Mouse (Mus musculus) heart, embryonic 12.5 days (tissue): ENCODE data around the gene Cfap61. TPM values are rescaled to one million over a fixed set of nuclear protein-coding genes. Genes with fewer than 3 reads are reported as not detected.

Experiments
- ATAC-seq: fragments of 200-750 bp; cut with Nextera tagmentation; 2 replicates; pipeline ENCODE4 v1.8.0; 2017; ENCODE audit warnings: moderate TSS enrichment, moderate library complexity; ENCODE audit not compliant: insufficient number of reproducible peaks, low FRiP score
- H3K27ac ChIP-seq: fragments of 300-500 bp; sonication (generic); 2 replicates; pipeline ENCODE4 v1.5.1; 2016; ENCODE audit warnings: mild to moderate bottlenecking, moderate library complexity; ENCODE audit not compliant: poor library complexity, severe bottlenecking
- H3K27me3 ChIP-seq: fragments of 300-500 bp; sonication (generic); replicated peaks from 2 replicates; pipeline ENCODE4 v1.6.1; 2016; ENCODE audit warnings: mild to moderate bottlenecking, moderate library complexity
- H3K36me3 ChIP-seq: fragments of 300-500 bp; sonication (generic); 2 replicates; pipeline ENCODE4 v1.6.1; 2016; ENCODE audit warnings: mild to moderate bottlenecking, moderate library complexity
- H3K4me1 ChIP-seq: fragments of 300-500 bp; sonication (generic); replicated peaks from 2 replicates; pipeline ENCODE4 v1.6.1; 2016; ENCODE audit warnings: mild to moderate bottlenecking
- H3K4me2 ChIP-seq: fragments of 300-500 bp; sonication (generic); 2 replicates; pipeline ENCODE4 v1.6.1; 2016; ENCODE audit warnings: mild to moderate bottlenecking, moderate library complexity
- H3K4me3 ChIP-seq: fragments of 300-500 bp; sonication (generic); 2 replicates; pipeline ENCODE4 v1.5.1; 2016; ENCODE audit warnings: mild to moderate bottlenecking
- H3K9ac ChIP-seq: fragments of 300-500 bp; sonication (generic); 2 replicates; pipeline ENCODE4 v1.6.1; 2016; ENCODE audit warnings: mild to moderate bottlenecking, moderate library complexity
- H3K9me3 ChIP-seq: fragments of 300-500 bp; sonication (generic); replicated peaks from 2 replicates; pipeline ENCODE4 v1.6.1; 2016; ENCODE audit warnings: mild to moderate bottlenecking, moderate library complexity
- WGBS: fragments of 180-500 bp; shearing (Covaris S2); methylation state at CpG from one replicate; pipeline ENCODE4 v1.1.7; 2016; 5-methylcytosine and 5-hydroxymethylcytosine counted together
- polyA plus RNA-seq: library from polyadenylated mRNA; unstranded; fragments of >200 nt; fragmentation: Nextera tagmentation; extraction: Ambion mirVana; gene quantifications from 2 replicates; pipeline ENCODE4 v1.2.1, GENCODE M21; 2016

The Cfap61 gene
- polyA plus RNA-seq, 1 experiment from 2014 or later: 0.59 TPM

DNA sequence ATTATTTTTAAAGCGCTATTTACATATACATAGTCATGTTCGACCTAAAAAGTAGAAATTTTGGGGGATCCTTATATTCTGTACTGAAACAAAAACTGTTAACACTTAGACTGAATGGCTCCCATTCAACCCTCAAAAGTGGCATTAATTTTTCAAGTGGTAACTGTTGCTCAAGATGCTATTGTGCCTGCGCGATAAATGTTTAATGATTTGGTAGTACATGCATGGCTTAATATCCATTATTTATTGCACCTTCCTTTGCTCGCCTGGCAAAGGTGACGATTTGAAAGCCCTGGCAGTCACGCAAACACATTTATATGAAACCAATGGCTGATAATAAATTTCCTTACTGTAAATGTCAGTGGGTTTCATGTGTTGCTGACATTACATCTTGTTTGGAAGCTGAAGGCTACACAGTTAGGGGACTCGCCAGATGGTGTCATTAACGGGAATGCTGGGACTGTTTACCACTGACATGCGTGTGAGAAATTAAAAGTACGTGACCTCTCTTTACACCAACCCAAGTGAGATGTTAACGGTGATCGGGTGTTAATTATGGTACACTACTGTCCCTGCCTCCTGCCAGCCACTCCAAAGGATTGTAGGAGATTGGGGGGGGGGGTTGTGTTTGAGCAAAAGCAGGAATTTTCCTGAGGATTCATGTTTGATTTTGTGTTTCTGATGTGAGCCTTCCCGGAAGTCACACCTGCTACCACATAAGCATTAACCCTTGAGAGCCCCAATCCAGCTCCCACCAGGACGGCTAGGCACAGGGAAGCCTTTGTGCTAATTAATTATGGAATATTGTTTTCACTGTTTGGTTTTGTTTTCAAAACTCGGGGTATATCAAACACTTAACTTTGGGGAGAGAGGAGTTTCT is 127.1 kb downstream of the Cfap61 start:
- ATAC-seq: no peak
- Histone ChIP-seq H3K4me2 (peak overlapping the region; percentile 15; the same call in 1 of the 2 replicates), H3K4me3 (no peak overlapping the region), H3K4me1 (peaks cover 13% of the 10 kb centered on the region; the same call in 1 of the 2 replicates), H3K36me3 (no peaks in the 10 kb centered on the region), H3K9me3 (no peaks in the 10 kb centered on the region), H3K9ac (no peak overlapping the region), H3K27ac (no peak overlapping the region), H3K27me3 (no peaks in the 10 kb centered on the region)
- 77% methylated on average over 16 of the region's 16 CpGs for WGBS

DNA sequence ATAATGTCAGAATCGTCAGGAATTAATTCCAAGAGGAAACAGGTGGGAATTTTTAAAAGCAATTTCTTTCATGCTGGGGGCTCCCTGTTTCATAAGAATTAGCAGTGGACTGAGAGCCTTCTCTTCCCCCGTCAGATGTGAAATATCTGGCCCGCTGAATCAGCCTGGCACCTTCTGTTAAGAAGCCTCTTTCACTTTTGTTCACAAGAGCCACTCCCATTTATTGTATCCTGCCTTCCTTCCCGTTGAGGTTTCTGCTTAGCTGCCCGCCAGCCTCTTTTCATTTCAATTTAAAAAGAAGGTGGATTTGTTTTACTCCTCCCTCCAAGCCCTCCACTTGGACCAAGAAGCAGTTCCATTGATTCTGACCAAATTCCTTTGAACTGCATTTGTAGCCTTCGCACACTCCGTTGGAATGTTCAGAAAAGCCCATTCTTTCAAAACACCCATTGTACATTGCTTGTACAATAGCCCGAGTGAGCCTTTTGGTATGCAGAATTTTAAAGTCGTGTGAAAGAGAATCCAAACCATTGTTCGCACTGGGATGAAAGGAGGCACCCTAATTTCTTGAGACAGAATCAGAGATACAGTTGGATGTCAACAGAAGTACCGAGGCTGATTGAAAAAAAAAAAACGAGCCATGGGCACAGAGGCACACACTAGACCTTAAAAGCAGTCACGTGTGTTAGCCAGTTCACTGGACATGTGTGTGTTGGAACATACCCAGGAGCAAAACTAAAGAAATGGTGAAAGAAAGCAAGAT is 127.9 kb downstream of the Cfap61 start:
- H3K9ac ChIP-seq: no peak overlapping the region
- no peaks in the 10 kb centered on the region for H3K27me3 ChIP-seq
- no peak overlapping the region for H3K27ac ChIP-seq
- ATAC-seq: no peak
- WGBS: 56% methylated on average over 13 of the region's 13 CpGs
- H3K4me3 ChIP-seq: no peak overlapping the region
- H3K9me3 ChIP-seq: no peaks in the 10 kb centered on the region
- H3K4me1 ChIP-seq: peaks cover 13% of the 10 kb centered on the region; the same call in 1 of the 2 replicates
- peak overlapping the region; percentile 15; the same call in 1 of the 2 replicates for H3K4me2 ChIP-seq
- no peaks in the 10 kb centered on the region for H3K36me3 ChIP-seq

DNA sequence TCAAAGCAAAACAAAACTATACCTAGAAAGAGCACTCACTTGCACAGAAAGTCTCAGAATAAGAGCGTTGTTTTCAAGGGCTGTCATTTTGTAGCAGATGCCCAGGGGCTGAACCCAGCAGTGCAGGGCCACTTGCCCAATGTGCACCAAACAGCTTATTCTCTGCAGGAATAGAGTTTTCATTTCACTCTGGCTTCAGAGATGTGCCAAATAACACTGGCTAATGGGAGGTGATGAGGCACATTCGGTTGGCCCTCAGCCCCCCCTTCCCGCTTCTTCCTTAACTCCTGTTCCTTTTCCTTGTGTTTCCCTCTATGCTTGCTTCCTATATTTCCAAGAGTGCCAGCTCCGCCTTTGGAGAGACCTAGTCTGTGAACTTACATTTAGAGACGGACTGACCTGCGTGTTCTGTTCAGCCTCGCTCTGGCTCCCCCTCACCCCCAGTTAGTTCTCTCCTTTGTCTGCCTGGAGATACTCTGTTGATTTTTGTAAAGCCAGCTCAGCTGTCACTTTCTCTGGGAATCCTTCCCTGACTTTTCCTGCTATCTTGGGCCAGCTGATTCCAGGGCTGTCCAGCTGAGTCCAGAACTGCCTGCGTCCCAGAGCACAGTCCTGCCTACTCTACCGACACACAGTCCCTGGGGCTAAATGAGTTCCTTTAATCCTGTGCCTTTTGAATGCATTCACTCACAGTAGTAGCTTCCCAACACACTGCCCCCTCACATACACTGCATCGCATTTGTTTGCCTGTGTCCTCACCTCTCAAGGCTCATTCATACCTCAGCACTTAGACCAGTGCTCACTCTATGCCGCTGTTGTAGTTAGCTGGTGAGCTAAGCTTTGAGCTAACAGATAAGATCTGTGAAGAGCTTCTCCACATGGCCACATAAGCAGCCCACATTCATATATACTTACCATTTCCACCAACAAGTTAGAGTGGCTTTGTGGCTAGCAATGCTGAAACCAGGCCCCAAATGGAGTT is 128.8 kb downstream of the Cfap61 start:
- ATAC-seq: 0 out of 2 replicates have a peak, but pooled peaks have one; percentile 33
- no peak overlapping the region for H3K27ac ChIP-seq
- H3K36me3 ChIP-seq: no peaks in the 10 kb centered on the region
- no peak overlapping the region for H3K9ac ChIP-seq
- H3K27me3 ChIP-seq: no peaks in the 10 kb centered on the region
- H3K4me2 ChIP-seq: no peak overlapping the region
- H3K4me3 ChIP-seq: no peak overlapping the region
- WGBS: 59% methylated on average over 11 of the region's 11 CpGs
- no peaks in the 10 kb centered on the region for H3K9me3 ChIP-seq
- H3K4me1 ChIP-seq: peaks cover 13% of the 10 kb centered on the region; the same call in 1 of the 2 replicates

DNA sequence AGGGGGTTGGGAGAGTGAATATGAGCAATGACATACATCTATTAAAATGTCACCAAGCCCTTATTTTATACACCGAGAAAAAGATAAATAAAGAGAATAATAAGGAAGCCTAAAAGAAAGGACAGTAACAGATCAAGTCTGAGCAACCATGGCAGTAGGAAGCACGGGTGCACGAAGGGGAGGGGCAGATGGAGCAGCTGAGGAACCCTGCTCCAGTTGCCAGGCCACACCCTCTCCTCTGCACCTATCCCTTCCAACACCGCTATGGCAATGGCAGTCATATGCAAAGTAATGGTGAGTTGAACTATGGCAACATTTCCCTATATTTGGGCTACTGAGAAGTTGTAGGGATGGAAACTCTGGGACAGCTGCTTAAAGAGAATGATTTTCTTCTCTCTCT is 132.8 kb downstream of the Cfap61 start:
- WGBS: 54% methylated on average over 4 of the region's 4 CpGs
- Histone ChIP-seq H3K4me1 (peaks cover 13% of the 10 kb centered on the region; the same call in 1 of the 2 replicates), H3K4me2 (no peak overlapping the region), H3K9me3 (no peaks in the 10 kb centered on the region), H3K27ac (no peak overlapping the region), H3K36me3 (no peaks in the 10 kb centered on the region), H3K27me3 (no peaks in the 10 kb centered on the region), H3K4me3 (no peak overlapping the region), H3K9ac (no peak overlapping the region)
- no peak for ATAC-seq

DNA sequence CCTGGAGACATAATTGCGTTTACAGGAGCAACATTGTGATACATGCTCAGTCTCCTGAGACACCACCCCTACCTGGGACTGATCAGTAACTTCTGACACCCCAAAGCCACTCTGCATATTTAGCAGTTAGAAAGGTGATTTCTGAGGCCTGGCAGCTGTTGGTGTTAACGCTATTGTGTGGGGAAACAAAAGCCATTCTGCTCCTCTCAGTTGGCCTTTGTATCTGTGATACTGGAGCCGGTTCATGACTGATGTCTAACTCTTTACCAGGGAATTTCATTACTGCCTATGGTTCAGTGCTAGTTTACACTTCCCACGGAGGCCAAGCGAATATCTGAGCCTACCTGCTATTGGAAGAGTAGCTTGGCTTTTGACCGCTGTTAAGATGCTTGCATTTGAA is 138.7 kb downstream of the Cfap61 start:
- Histone ChIP-seq H3K4me1 (no peaks in the 10 kb centered on the region), H3K9ac (no peak overlapping the region), H3K36me3 (no peaks in the 10 kb centered on the region), H3K27me3 (no peaks in the 10 kb centered on the region), H3K4me3 (no peak overlapping the region), H3K4me2 (no peak overlapping the region), H3K9me3 (no peaks in the 10 kb centered on the region), H3K27ac (no peak overlapping the region)
- WGBS: 51% methylated on average over 6 of the region's 6 CpGs
- no peak for ATAC-seq

DNA sequence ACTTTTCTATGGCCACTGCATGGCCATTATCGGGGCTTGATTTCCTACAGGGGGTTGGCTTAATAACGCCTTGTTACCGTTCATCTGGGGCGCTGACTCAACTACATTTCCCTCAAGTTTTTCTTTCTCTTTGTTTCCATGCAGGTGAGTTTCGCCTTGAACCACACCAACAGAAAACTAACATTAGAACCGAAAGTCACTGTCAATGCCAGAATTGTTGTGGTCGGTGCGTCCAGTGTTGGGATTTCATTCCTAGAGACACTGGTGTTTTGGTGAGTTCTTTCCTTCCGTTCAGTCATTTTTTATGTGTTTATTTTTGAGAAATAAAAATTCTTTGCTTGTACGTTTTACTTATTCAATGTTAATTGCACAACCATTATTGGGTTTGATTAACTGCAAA is 142.5 kb downstream of the Cfap61 start:
- no peaks in the 10 kb centered on the region for H3K36me3 ChIP-seq
- no peaks in the 10 kb centered on the region for H3K9me3 ChIP-seq
- no peaks in the 10 kb centered on the region for H3K27me3 ChIP-seq
- H3K4me2 ChIP-seq: no peak overlapping the region
- no peak for ATAC-seq
- 87% methylated on average over 10 of the region's 10 CpGs for WGBS
- no peaks in the 10 kb centered on the region for H3K4me1 ChIP-seq
- H3K27ac ChIP-seq: no peak overlapping the region
- no peak overlapping the region for H3K4me3 ChIP-seq
- no peak overlapping the region for H3K9ac ChIP-seq

DNA sequence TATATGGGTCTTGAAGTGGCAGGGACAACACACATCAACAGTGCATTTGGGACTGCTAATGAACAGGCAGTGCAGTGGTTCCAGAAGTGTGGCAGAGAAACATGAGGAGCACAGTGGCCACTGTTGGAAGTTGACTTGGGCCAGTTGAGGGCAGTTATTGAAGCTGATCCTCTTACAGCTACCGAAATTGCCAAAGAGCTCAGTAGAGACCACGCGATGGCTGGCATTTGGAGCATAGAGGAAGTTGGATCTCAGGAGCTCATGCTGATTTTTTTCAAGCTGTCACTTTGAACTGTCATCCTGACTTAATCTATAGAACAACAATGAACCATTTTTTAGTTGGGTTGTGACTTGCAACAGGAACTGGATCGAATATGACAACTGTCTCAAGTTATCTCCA is 145.7 kb downstream of the Cfap61 start:
- Histone ChIP-seq H3K9me3 (no peaks in the 10 kb centered on the region), H3K36me3 (no peaks in the 10 kb centered on the region), H3K4me3 (no peak overlapping the region), H3K9ac (no peak overlapping the region), H3K27me3 (no peaks in the 10 kb centered on the region), H3K27ac (no peak overlapping the region), H3K4me1 (0 out of 2 replicates have a peak, but pooled peaks cover 6% of the 10 kb centered on the region), H3K4me2 (no peak overlapping the region)
- WGBS: 92% methylated on average over 4 of the region's 4 CpGs
- ATAC-seq: no peak

DNA sequence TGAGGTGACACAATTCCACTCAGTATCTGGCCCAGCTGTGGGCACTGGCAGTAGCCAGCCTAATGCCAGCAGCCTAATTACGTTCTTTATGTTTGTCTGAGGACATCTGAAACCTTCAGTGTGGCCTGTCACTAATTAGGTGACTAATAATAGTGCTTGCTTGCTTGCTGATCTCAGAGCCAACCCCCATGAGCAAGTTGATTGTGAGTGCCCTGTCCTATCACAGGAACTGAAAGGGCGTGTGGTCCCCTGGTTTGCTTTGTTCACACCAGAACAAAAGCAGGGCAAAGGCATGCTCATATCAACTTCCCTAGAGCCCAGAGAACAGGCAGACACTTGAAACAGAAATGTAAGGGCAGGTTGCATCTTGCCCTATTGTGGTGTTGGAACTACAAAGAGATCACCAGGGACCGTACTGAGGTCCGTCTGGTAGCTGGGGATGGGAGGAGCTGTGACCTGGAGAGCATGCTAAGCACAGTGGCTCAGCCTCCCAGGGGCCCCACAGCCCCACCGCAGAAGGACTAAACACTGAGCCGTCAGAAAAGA is 148.8 kb downstream of the Cfap61 start:
- 0 out of 2 replicates have a peak overlapping the region, but pooled peaks have one; percentile 5 for H3K27ac ChIP-seq
- no peak overlapping the region for H3K9ac ChIP-seq
- no peaks in the 10 kb centered on the region for H3K27me3 ChIP-seq
- no peak overlapping the region for H3K4me3 ChIP-seq
- H3K4me2 ChIP-seq: no peak overlapping the region
- no peaks in the 10 kb centered on the region for H3K36me3 ChIP-seq
- WGBS: 38% methylated on average over 6 of the region's 6 CpGs
- ATAC-seq: peak; percentile 51; the same call in 1 of the 2 replicates
- no peaks in the 10 kb centered on the region for H3K9me3 ChIP-seq
- H3K4me1 ChIP-seq: 0 out of 2 replicates have a peak, but pooled peaks cover 6% of the 10 kb centered on the region

DNA sequence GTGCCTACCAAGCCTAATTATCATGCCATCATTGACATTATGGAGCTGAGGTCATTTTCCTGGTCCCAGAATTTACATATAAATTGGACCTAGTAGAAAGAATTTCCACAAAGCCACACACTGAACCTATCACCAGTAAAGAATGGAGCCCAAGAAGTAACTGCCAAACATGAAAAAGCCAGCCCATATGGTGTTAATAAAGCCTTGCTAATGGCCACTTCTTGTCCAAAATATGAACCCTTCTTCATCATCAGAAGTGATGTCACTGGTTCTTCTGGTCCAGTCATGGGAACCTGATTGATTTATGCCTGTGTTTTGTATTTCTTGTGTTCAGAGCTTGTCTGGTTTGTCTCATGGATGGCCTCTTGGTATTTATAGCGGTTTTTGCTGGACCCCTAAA is 152.8 kb downstream of the Cfap61 start:
- H3K4me1 ChIP-seq: 0 out of 2 replicates have a peak, but pooled peaks cover 6% of the 10 kb centered on the region
- H3K36me3 ChIP-seq: no peaks in the 10 kb centered on the region
- H3K27ac ChIP-seq: no peak overlapping the region
- H3K27me3 ChIP-seq: no peaks in the 10 kb centered on the region
- H3K9ac ChIP-seq: no peak overlapping the region
- no peak overlapping the region for H3K4me3 ChIP-seq
- H3K4me2 ChIP-seq: no peak overlapping the region
- ATAC-seq: no peak
- no peaks in the 10 kb centered on the region for H3K9me3 ChIP-seq
- WGBS: 91% methylated on average over 1 of the region's 1 CpGs

DNA sequence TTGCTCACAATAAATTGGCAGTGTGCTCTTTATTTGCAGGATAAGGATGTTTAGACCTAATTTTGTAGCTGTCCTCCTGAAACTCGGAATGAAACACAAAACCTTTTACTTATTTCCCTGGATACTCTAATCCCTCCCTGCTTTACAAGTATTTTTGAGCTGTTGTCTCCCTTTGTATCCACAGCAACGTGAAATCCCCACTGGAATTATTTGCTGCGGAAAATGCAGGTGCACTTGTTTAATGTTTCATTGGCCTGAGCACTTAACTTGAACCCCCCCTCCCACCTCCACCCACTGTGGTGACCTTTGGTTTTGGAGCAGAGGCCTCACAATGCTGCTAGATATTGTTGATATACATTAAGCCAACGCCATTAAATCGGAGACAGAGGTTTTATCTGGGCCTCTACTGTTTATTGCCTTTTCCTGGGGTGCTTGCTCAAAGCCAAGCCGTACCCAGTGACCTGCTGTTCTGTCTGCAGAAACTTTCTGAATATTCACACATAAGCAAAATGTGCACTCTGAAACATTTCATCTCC is 154.6 kb downstream of the Cfap61 start:
- Histone ChIP-seq H3K9ac (no peak overlapping the region), H3K4me1 (no peaks in the 10 kb centered on the region), H3K4me2 (no peak overlapping the region), H3K36me3 (no peaks in the 10 kb centered on the region), H3K27me3 (no peaks in the 10 kb centered on the region), H3K4me3 (no peak overlapping the region), H3K27ac (no peak overlapping the region), H3K9me3 (no peaks in the 10 kb centered on the region)
- ATAC-seq: no peak
- 74% methylated on average over 6 of the region's 6 CpGs for WGBS
